ENCODE assay signal across 8 mouse cellular contexts in the genomic region with DNA sequence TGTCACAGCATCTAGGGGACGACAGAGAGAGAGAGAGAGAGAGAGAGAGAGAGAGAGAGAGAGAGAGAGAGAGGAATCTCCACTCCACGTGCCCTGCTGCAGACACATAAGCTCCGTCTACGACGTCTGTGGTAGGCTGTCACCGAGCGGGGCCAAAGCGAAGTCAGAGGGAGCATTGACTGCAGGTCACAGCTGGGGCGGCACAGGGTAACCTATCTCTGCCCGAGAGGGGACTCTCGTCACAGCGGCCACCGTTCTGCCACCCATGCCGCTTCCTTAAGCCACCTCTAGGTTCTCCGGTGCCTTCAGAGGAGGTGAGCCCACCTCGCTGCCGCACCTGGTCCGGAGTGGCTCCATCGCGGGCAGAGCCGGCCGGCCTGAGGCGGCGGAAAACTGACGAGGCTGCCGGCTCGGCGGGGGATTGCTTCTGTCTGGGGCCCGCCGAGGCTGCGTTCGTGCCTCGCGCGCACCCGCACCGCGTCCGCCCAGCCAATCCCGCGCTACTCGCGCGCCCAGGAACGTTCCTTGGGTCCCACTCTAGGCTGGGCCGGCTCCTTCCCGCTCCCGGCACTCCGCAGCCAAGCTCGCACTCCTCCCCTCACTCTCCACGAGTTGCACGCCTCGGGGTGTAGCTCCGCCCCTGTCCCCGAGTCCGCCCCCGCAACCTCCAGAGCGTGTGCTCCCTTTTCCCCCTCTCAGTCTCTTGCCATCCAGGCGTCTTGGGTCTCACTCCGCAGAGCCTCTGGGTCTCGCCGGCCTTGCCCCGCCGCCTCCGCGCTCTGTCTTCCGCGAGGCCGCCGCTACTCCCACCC. TPM values are rescaled to one million over a fixed set of nuclear protein-coding genes. Genes with fewer than 3 reads are reported as not detected.
DNase-seq lines count a peak whose midpoint lies in the region; ATAC-seq and TF ChIP-seq lines count a peak whose summit lies in the region.

TSS of gene Gphn (plus strand) at position 673 of the 812 bp plus-strand sequence.

- peak within 1 kb of the TSS; percentile 72 for H3K4me2 ChIP-seq in heart, embryonic 14.5 days (ENCODE audit: low read length)
- peak within 1 kb of the TSS; percentile 72 for H3K4me2 ChIP-seq in liver, embryonic 14.5 days (ENCODE audit: low read depth)
- peak within 1 kb of the TSS; percentile 76 for H3K4me2 ChIP-seq in neural tube, embryonic 11.5 days (ENCODE audit: low read depth)

- no peaks in the 10 kb centered on the region for H3K36me3 ChIP-seq in heart, embryonic 14.5 days (ENCODE audit: control insufficient read depth, insufficient read depth, low read length)
- H3K36me3 ChIP-seq in liver, embryonic 14.5 days (replicated peaks; ENCODE audit: control insufficient read depth, insufficient read depth, low read depth), result no peaks in the 10 kb centered on the region
- H3K36me3 ChIP-seq in neural tube, embryonic 11.5 days (ENCODE audit: control insufficient read depth, insufficient read depth, low read length), result no peaks in the 10 kb centered on the region

- peaks cover 0 to 5% of the 10 kb centered on the region in 2 experiments; a peak in 2 of 4 replicates for H3K4me1 ChIP-seq in heart, embryonic 14.5 days (ENCODE audit: control insufficient read depth in 2 of 2, insufficient read depth in 2 of 2, low read length in 2 of 2)
- H3K4me1 ChIP-seq in liver, embryonic 14.5 days (replicated peaks; ENCODE audit: control insufficient read depth in 2 of 2, insufficient read depth in 2 of 2, low read length in 1 of 2), result peaks cover 2 to 3% of the 10 kb centered on the region in 2 experiments; a peak in 1 of 4 replicates
- no peaks in the 10 kb centered on the region; the same call in 1 of the 2 replicates for H3K4me1 ChIP-seq in neural tube, embryonic 11.5 days (ENCODE audit: control insufficient read depth, insufficient read depth, low read length)

- no peaks in the 10 kb centered on the region for H3K9me3 ChIP-seq in heart, embryonic 14.5 days (ENCODE audit: control insufficient read depth, low read length)
- no peaks in the 10 kb centered on the region for H3K9me3 ChIP-seq in liver, embryonic 14.5 days (ENCODE audit: control insufficient read depth, low read length)
- H3K9me3 ChIP-seq in neural tube, embryonic 11.5 days (ENCODE audit: control insufficient read depth, low read length), result no peaks in the 10 kb centered on the region

- WGBS in heart, embryonic 14.5 days, result under 1% methylated on average over 67 of the region's 70 CpGs
- 0% methylated on average over 68 of the region's 70 CpGs for WGBS in liver, embryonic 14.5 days (ENCODE audit: insufficient replicate concordance)
- 0% methylated on average over 67 of the region's 70 CpGs for WGBS in neural tube, embryonic 11.5 days

- peak within 1 kb of the TSS; percentile 91 for H3K9ac ChIP-seq in heart, embryonic 14.5 days (ENCODE audit: low read length)
- H3K9ac ChIP-seq in liver, embryonic 14.5 days (replicated peaks), result peak within 1 kb of the TSS; percentile 74
- H3K9ac ChIP-seq in neural tube, embryonic 11.5 days (ENCODE audit: low read length), result peak within 1 kb of the TSS; percentile 87

- H3K4me3 ChIP-seq in heart, embryonic 14.5 days (ENCODE audit: control insufficient read depth in 1 of 2, insufficient read depth in 1 of 2, low read depth in 1 of 2, low read length in 2 of 2), result peak within 1 kb of the TSS; percentile 84 to 93
- peak within 1 kb of the TSS; percentile 85 to 94 for H3K4me3 ChIP-seq in liver, embryonic 14.5 days (ENCODE audit: insufficient read depth in 1 of 2, low read depth in 2 of 2, low read length in 2 of 2)
- H3K4me3 ChIP-seq in neural tube, embryonic 11.5 days (ENCODE audit: low read depth, low read length), result peak within 1 kb of the TSS; percentile 83

- no peak for TF ChIP-seq EP300 in liver, embryonic 14.5 days (IDR thresholded peaks at IDR 0.05; ENCODE audit: low read depth)

- H3K27me3 ChIP-seq in heart, embryonic 14.5 days (ENCODE audit: control insufficient read depth, insufficient read depth, low read length), result no peaks in the 10 kb centered on the region
- no peaks in the 10 kb centered on the region for H3K27me3 ChIP-seq in liver, embryonic 14.5 days (ENCODE audit: control insufficient read depth, insufficient read depth, low read length)
- H3K27me3 ChIP-seq in neural tube, embryonic 11.5 days (ENCODE audit: control insufficient read depth, insufficient read depth, low read length), result no peaks in the 10 kb centered on the region

- no peak for TF ChIP-seq CTCF in liver, embryonic 14.5 days (IDR thresholded peaks at IDR 0.05; ENCODE audit: low read depth)

- DNase-seq in c-Kit-negative CD71-positive TER-119-positive erythroid progenitor cells, embryonic 14.5 days (ENCODE audit: low read depth, low spot score), result peak; percentile 56
- peak; percentile 68 for DNase-seq in fibroblast of lung, adult 2 months (ENCODE audit: low read depth)
- DNase-seq in kidney, postnatal 14 days, result peak; percentile 93
- peak; percentile 71 to 78 (median 71) for DNase-seq in liver, embryonic 14.5 days (ENCODE audit: low read depth in 3 of 3, low spot score in 3 of 3)
- DNase-seq in neural tube, embryonic 11.5 days (ENCODE audit: low spot score), result peak; percentile 93
- DNase-seq in telencephalon, adult 2 months (ENCODE audit: low read depth, low spot score), result peak; percentile 92

- peak; percentile 83 for ATAC-seq in CD4-positive, CD25-positive, alpha-beta regulatory T cell, adult 4 months
- ATAC-seq in heart, embryonic 14.5 days (ENCODE audit: insufficient number of reproducible peaks, insufficient read depth, low FRiP score, low read depth), result peak; percentile 94
- peak; percentile 91 for ATAC-seq in liver, embryonic 14.5 days (ENCODE audit: insufficient read depth)
- peak; percentile 95 for ATAC-seq in neural tube, embryonic 11.5 days (ENCODE audit: insufficient read depth, low FRiP score, low TSS enrichment)

- peak within 1 kb of the TSS; percentile 98 to 99 for H3K27ac ChIP-seq in heart, embryonic 14.5 days (replicated peaks in 1 of 2; ENCODE audit: control insufficient read depth in 1 of 2, insufficient read depth in 1 of 2, low read depth in 2 of 2, low read length in 2 of 2)
- H3K27ac ChIP-seq in liver, embryonic 14.5 days, result peak within 1 kb of the TSS; percentile 46
- H3K27ac ChIP-seq in neural tube, embryonic 11.5 days (ENCODE audit: low read depth, low read length), result peak within 1 kb of the TSS; percentile 95

RNA-seq across cellular contexts. Expression of gene Gphn, which starts in this region (rescaled TPM):
- polyA plus RNA-seq in CD4-positive, CD25-positive, alpha-beta regulatory T cell, adult 4 months (2017; shearing (Covaris generic)), result 10 to 100 TPM; 12.1 to 13.2 TPM
- 15.6 and 17.1 TPM in 2 replicates for polyA plus RNA-seq in heart, embryonic 14.5 days (2014; fragmentation: Nextera tagmentation; extraction: Ambion mirVana)
- 3.2 and 4.7 TPM in 2 replicates for polyA plus RNA-seq in liver, embryonic 14.5 days (2012; rRNA removed)
- 4.7 and 5.8 TPM in 2 replicates for polyA plus RNA-seq in liver, embryonic 14.5 days (2014; fragmentation: Nextera tagmentation; extraction: Ambion mirVana)
- 21.3 and 23.7 TPM in 2 replicates for polyA plus RNA-seq in neural tube, embryonic 11.5 days (2014; fragmentation: Nextera tagmentation; extraction: Ambion mirVana)

Comparison
In these comparisons a context has a peak if more than half of its experiments do, and no peak if none do; other contexts are left out.
1. Peak in every context shown above with its lines: DNase-seq, ATAC-seq, H3K4me3 ChIP-seq and H3K27ac ChIP-seq.
2. H3K27ac ChIP-seq: peak in every context shown above with its lines; median percentile 98 in heart, embryonic 14.5 days; 95 in neural tube, embryonic 11.5 days; 46 in liver, embryonic 14.5 days.